Mouse (Mus musculus): ENCODE results near the gene Snrpa1. TPM values are rescaled to one million over a fixed set of nuclear protein-coding genes. Genes with fewer than 3 reads are reported as not detected.
A peak's percentile ranks its signal among the peaks of the same experiment; 100 is the strongest.
"Not testable (repeated sequence)": the region's sequence is repeated elsewhere in the genome, so short reads cannot be mapped to it uniquely, and the experiment has no call there.

Gene Snrpa1
- polyA plus RNA-seq, 1 experiment from 2014 or later, result 143 TPM

DNA sequence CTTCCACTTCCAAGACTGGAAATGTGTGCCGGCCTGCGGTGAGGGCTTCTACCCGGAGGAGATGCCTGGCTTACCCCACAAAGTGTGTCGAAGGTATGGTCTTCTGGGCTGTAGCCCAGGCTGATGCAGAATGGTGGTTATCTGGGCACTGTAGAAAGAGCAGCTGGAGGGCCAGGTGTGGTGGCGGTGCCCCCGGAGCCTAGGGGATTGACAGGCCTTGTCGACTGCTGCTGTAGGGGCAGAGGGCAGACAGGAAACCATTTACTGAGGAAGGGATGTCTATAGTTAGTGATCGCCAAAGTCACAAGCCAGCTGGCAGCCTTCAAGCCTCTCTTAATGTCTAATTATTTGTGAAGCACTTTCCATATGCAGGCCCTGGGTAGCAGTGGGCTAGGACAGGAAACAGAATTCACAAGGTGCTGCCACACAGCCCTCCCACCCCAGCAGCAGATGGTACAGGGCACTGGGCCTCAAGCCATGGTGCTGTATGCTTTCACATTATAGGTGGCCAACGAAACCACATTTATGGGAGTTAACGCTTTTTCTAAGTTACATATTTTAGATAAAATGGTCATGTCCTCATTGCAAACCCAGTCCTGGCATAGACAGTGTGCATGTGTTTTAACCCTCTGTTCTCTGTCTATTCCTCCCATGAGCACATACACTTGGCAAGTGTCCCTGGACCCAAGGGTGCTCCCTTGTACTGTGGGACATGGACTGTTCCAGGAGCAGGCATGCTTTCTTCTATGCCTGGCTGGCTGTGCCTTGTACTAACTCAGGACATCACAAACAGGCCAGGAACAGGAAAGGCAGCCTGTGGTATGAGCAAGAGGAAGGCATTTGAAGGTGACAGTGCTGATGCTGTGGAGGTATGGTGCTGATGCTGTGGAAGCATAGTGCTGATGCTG, 15.0 kb upstream of the Snrpa1 start, which contains the start of gene Gm45213:
Gm45213 (plus strand) TSS at position 51 of the 908 bp plus-strand sequence.
- Histone ChIP-seq H3K27ac (ENCODE audit: low read length) (no peak within 1 kb of the TSS), H3K4me3 (replicated peaks; ENCODE audit: low read length) (no peak within 1 kb of the TSS), H3K27me3 (ENCODE audit: control insufficient read depth, insufficient read depth, low read length) (no peaks in the 10 kb centered on the region), H3K36me3 (ENCODE audit: control insufficient read depth, insufficient read depth, low read length) (no peaks in the 10 kb centered on the region), H3K4me2 (ENCODE audit: low read depth, low read length) (no peak within 1 kb of the TSS), H3K4me1 (ENCODE audit: control insufficient read depth, insufficient read depth, low read length) (no peaks in the 10 kb centered on the region), H3K9ac (ENCODE audit: low read length) (no peak within 1 kb of the TSS), H3K9me3 (replicated peaks; ENCODE audit: control insufficient read depth, low read length) (no peaks in the 10 kb centered on the region)
- WGBS, result 61% methylated on average over 10 of the region's 10 CpGs
- no peak for ATAC-seq (ENCODE audit: insufficient read depth, low FRiP score)

DNA sequence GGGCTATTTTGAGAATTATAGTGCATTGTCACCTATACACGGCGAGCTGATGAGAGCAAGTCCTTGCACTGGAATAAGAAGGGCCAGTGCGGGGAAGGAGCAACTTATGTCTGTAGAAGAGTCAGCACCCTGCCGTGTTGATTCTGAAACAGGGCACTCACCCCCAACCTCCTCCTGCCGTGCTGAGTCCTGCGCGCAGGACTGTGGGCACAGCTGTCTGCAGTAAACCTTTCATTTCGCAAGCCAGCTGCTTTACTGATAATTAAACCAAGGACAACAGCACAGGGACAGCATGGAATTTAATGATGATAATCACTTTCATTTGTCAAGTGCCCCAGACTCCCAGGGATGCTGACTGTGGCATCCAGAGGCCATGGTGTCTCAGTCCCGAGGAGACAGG, 14.2 kb upstream of the Snrpa1 start:
- 65% methylated on average over 9 of the region's 9 CpGs for WGBS
- no peaks in the 10 kb centered on the region for H3K4me1 ChIP-seq (ENCODE audit: control insufficient read depth, insufficient read depth, low read length)
- H3K4me2 ChIP-seq (ENCODE audit: low read depth, low read length), result no peak overlapping the region
- no peak overlapping the region for H3K27ac ChIP-seq (ENCODE audit: low read length)
- no peaks in the 10 kb centered on the region for H3K36me3 ChIP-seq (ENCODE audit: control insufficient read depth, insufficient read depth, low read length)
- H3K9ac ChIP-seq (ENCODE audit: low read length), result no peak overlapping the region
- ATAC-seq (ENCODE audit: insufficient read depth, low FRiP score), result no peak
- H3K4me3 ChIP-seq (replicated peaks; ENCODE audit: low read length), result no peak overlapping the region
- no peaks in the 10 kb centered on the region for H3K9me3 ChIP-seq (replicated peaks; ENCODE audit: control insufficient read depth, low read length)
- no peaks in the 10 kb centered on the region for H3K27me3 ChIP-seq (ENCODE audit: control insufficient read depth, insufficient read depth, low read length)

DNA sequence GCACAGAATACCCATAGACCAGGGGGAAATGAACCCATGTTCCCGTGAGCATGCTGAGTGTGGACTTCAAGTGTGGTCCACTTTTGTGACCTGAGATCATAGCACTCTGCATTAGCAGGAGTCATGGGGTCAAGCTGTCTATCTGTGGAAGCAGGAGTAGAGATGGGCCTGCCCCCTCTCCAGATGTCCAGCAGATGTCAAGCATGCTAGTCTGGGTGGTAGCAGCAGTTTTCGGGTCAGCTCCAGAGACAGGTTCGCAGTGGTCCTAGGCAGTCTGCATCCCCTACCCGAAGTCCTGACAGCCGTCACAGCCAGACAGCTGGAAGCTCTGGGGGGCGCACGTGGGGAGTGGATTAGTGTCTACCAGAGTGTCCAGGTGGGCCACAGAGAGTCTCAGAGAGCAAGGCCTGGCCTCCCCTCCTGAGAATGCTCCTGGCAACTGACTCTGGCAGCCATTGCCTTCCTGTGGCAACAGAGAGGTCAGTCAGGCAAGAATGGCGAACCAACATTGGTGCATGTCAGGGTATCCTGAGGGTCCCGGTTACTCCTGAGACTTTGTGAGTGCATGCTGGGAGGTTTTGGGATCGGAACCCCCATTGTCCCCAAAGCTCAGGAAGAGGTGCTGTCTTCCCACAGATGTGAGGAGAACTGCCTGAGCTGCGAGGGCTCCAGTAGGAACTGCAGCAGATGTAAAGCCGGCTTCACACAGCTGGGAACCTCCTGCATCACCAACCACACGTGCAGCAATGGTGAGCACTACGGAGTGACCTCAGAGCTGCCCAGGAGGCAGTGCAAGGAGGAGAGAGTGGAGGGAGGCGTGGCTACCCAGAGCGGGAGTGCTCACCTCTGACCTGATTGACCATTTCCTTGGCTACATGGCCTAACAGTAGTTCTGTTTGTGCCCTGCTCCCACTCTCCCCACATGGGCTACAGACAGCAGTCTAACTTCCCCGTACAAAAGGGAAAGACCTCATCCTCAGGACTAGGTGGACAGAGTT, 11.6 kb upstream of the Snrpa1 start:
- H3K27ac ChIP-seq (ENCODE audit: low read length), result no peak overlapping the region
- ATAC-seq (ENCODE audit: insufficient read depth, low FRiP score), result no peak
- H3K27me3 ChIP-seq (ENCODE audit: control insufficient read depth, insufficient read depth, low read length), result no peaks in the 10 kb centered on the region
- no peak overlapping the region for H3K4me2 ChIP-seq (ENCODE audit: low read depth, low read length)
- WGBS, result 55% methylated on average over 17 of the region's 17 CpGs
- no peak overlapping the region for H3K9ac ChIP-seq (ENCODE audit: low read length)
- no peaks in the 10 kb centered on the region for H3K4me1 ChIP-seq (ENCODE audit: control insufficient read depth, insufficient read depth, low read length)
- H3K36me3 ChIP-seq (ENCODE audit: control insufficient read depth, insufficient read depth, low read length), result no peaks in the 10 kb centered on the region
- no peak overlapping the region for H3K4me3 ChIP-seq (replicated peaks; ENCODE audit: low read length)
- H3K9me3 ChIP-seq (replicated peaks; ENCODE audit: control insufficient read depth, low read length), result no peaks in the 10 kb centered on the region

DNA sequence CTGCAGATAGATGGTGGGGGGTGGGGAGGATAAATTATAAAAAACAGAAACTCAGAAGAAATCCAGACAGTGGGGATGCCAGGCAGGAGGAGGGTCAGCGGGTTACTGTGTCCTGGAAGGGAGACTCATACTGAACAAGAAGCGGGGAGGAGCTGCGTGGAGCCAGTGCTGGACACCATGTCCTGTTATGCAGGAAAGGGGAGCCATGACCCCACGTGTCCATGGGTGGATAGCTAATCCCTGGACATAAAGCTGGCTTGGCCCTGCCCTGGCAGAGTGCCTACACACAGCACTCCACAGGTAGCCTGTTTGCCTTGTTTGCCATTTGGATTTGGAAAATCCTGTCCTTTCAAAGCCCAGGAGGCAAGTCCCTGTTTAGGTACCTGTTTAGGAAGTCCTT, 10.8 kb upstream of the Snrpa1 start:
- no peak overlapping the region for H3K9ac ChIP-seq (ENCODE audit: low read length)
- no peaks in the 10 kb centered on the region for H3K9me3 ChIP-seq (replicated peaks; ENCODE audit: control insufficient read depth, low read length)
- ATAC-seq (ENCODE audit: insufficient read depth, low FRiP score), result no peak
- 68% methylated on average over 4 of the region's 4 CpGs for WGBS
- H3K4me1 ChIP-seq (ENCODE audit: control insufficient read depth, insufficient read depth, low read length), result no peaks in the 10 kb centered on the region
- H3K36me3 ChIP-seq (ENCODE audit: control insufficient read depth, insufficient read depth, low read length), result no peaks in the 10 kb centered on the region
- no peak overlapping the region for H3K4me2 ChIP-seq (ENCODE audit: low read depth, low read length)
- no peak overlapping the region for H3K4me3 ChIP-seq (replicated peaks; ENCODE audit: low read length)
- no peak overlapping the region for H3K27ac ChIP-seq (ENCODE audit: low read length)
- no peaks in the 10 kb centered on the region for H3K27me3 ChIP-seq (ENCODE audit: control insufficient read depth, insufficient read depth, low read length)

DNA sequence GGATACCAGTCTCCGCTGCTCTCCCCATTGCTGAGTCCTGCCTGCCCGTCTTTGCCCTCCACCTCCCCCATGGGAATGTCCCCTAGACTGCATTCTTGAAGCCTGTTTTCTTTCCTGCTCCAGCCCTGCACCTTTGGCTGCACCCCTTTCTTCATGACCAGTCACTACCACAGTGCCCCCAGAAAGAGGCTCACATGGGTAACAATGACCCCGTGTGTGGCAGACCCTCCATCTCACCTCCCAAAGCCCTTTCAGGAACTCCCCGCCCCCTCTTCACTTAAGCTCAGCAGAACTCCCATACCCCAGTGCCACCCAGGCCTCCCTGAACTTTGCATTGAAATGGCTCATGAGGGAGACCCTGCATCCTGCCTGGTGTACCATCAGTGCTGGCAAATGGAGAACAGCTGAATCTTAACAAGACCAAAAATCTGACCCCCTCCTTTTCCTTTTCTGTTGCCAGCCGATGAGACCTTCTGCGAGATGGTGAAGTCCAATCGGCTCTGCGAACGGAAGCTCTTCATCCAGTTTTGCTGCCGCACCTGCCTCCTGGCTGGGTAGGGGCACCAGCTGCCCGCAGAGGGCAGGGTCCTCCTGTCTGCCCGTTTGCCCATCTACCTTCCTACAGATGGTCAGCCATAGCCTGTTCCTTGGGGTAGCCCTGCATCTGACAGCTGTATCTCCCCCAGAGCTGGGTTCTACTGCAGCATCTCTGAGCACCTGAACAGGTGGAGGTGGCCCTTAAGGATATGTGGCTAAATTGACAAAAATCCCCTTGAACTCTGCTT, 10.2 kb upstream of the Snrpa1 start:
- Histone ChIP-seq H3K36me3 (ENCODE audit: control insufficient read depth, insufficient read depth, low read length) (no peaks in the 10 kb centered on the region), H3K4me2 (ENCODE audit: low read depth, low read length) (no peak overlapping the region), H3K27ac (ENCODE audit: low read length) (no peak overlapping the region), H3K4me1 (ENCODE audit: control insufficient read depth, insufficient read depth, low read length) (no peaks in the 10 kb centered on the region), H3K4me3 (replicated peaks; ENCODE audit: low read length) (no peak overlapping the region), H3K27me3 (ENCODE audit: control insufficient read depth, insufficient read depth, low read length) (no peaks in the 10 kb centered on the region), H3K9me3 (replicated peaks; ENCODE audit: control insufficient read depth, low read length) (no peaks in the 10 kb centered on the region), H3K9ac (ENCODE audit: low read length) (no peak overlapping the region)
- ATAC-seq (ENCODE audit: insufficient read depth, low FRiP score), result no peak
- 84% methylated on average over 12 of the region's 12 CpGs for WGBS

DNA sequence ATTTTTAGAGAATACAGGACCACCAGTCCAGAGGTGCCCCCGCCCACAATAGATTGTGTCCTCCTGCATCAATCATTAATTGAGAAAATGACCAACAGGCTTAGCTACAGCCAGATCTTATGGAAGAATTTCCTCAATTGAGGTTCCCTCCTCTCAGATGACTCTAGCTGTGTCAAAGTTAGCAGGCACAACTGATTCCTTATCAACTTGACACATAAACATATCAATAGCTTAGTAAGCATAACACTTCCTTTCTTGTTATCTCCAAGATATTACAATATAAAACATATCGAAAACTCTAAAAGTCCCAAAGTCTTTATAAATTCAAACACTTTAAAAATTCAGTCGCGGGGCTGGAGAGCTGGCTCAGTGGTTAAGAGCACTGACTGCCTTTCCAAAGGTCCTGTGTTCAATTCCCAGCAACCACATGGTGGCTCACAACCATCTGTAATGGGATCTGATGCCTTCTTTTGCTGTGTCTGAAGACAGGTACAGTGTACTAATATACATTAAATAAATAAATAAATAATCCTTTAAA, 4.8 kb upstream of the Snrpa1 start:
- 89% methylated on average over 4 of the region's 4 CpGs for WGBS
- Histone ChIP-seq H3K4me1 (ENCODE audit: control insufficient read depth, insufficient read depth, low read length) (no peaks in the 10 kb centered on the region), H3K9ac (ENCODE audit: low read length) (no peak overlapping the region), H3K4me3 (replicated peaks; ENCODE audit: low read length) (no peak overlapping the region), H3K27ac (ENCODE audit: low read length) (no peak overlapping the region), H3K27me3 (ENCODE audit: control insufficient read depth, insufficient read depth, low read length) (no peaks in the 10 kb centered on the region), H3K9me3 (replicated peaks; ENCODE audit: control insufficient read depth, low read length) (no peaks in the 10 kb centered on the region), H3K36me3 (ENCODE audit: control insufficient read depth, insufficient read depth, low read length) (no peaks in the 10 kb centered on the region), H3K4me2 (ENCODE audit: low read depth, low read length) (no peak overlapping the region)
- no peak for ATAC-seq (ENCODE audit: insufficient read depth, low FRiP score)

DNA sequence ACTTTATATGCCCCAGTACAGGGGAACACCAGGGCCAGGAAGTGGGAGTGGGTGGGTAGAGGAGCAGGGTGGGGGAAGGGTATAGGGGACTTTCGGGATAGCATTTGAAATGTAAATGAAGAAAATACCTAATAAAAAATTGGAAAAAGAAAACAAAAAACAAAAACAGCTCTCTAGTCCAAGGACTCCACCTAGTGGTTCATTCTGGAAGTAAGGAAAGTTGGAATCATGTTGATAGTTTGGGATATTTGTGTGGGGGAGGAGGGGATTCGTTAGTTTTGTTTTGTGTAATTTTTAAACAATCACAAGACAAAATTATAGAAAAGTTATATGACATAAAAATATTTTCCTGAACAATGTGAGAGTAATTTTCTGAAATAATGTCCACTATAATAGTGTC, 3.4 kb upstream of the Snrpa1 start:
- H3K36me3 ChIP-seq (ENCODE audit: control insufficient read depth, insufficient read depth, low read length); H3K9me3 ChIP-seq (replicated peaks; ENCODE audit: control insufficient read depth, low read length); H3K27ac ChIP-seq (ENCODE audit: low read length); H3K4me1 ChIP-seq (ENCODE audit: control insufficient read depth, insufficient read depth, low read length); ATAC-seq (ENCODE audit: insufficient read depth, low FRiP score); H3K9ac ChIP-seq (ENCODE audit: low read length); H3K27me3 ChIP-seq (ENCODE audit: control insufficient read depth, insufficient read depth, low read length); H3K4me2 ChIP-seq (ENCODE audit: low read depth, low read length); H3K4me3 ChIP-seq (replicated peaks; ENCODE audit: low read length): not testable (repeated sequence)
- WGBS, result 3% methylated on average over 2 of the region's 2 CpGs

DNA sequence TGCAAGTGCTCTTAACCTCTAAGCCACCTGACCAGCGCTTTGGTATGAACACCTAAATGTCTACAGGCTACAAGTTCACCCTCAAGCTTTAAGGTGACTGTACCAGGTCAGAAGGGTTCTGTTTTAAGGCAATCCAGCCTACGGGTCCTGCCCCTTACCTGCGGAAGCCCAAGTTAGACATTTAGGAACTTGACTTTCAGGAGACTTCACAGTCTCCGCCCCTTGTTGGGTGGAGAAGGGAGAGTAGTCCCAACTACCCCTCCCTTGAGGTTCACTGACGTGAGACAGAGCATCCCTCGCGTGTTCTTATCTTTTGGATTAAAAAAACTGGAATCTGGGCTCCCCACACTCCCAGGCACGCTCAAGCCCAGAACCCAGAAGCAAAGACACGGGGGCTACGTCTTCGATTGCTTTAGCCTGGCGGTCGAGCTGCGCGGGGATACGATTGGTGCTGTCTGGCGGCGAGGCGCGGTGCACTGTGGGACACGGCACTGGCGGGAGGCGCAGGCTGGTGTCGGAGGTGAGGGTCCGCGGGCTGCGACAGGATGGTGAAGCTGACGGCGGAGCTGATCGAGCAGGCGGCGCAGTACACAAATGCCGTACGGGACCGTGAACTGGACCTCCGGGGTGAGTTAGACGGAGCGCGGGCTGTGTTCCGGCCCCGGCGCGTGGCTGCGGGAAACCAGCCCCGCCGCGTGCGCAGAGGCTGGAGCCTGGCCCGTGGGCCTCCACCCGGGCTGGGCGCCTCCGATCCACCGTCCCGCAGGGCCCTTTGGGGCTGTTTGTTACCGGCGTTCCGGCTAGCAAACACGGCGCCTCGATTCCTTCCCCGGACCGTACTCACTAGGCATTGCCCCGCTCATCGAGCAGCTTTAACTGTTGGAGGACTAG, 1.5 kb downstream of the Snrpa1 start:
- Histone ChIP-seq H3K36me3 (ENCODE audit: control insufficient read depth, insufficient read depth, low read length) (peaks cover 7% of the 10 kb centered on the region; the same call in 1 of the 2 replicates), H3K4me2 (ENCODE audit: low read depth, low read length) (peak overlapping the region; percentile 91), H3K27ac (ENCODE audit: low read length) (peak overlapping the region; percentile 68), H3K4me3 (replicated peaks; ENCODE audit: low read length) (peak overlapping the region; percentile 85), H3K9me3 (replicated peaks; ENCODE audit: control insufficient read depth, low read length) (no peaks in the 10 kb centered on the region), H3K27me3 (ENCODE audit: control insufficient read depth, insufficient read depth, low read length) (no peaks in the 10 kb centered on the region), H3K4me1 (ENCODE audit: control insufficient read depth, insufficient read depth, low read length) (peaks cover 9% of the 10 kb centered on the region; the same call in 1 of the 2 replicates), H3K9ac (ENCODE audit: low read length) (peak overlapping the region; percentile 92)
- WGBS, result under 1% methylated on average over 64 of the region's 64 CpGs
- ATAC-seq (ENCODE audit: insufficient read depth, low FRiP score), result peak; percentile 93

Data from stomach, embryonic 16.5 days (tissue).